Mouse (Mus musculus) embryonic facial prominence, embryonic 14.5 days (tissue): ENCODE measurements at regions not wholly inside any gene's neighbourhood (a gene's known extent, or its start where the extent isn't known, plus 50 kb on each side); places are given as distances from the start of the nearest gene placed in this dataset.
"Not testable (repeated sequence)": the region's sequence is repeated elsewhere in the genome, so short reads cannot be mapped to it uniquely, and the experiment has no call there.

Experiments used
- ATAC-seq: fragments of 200-750 bp; cut with Nextera tagmentation; 2 replicates; pipeline ENCODE4 v1.8.0; 2017; ENCODE audit warnings: low read depth, moderate number of reproducible peaks, moderate TSS enrichment
- DNase-seq: peaks from one replicate; pipeline ENCODE4 v3.0.0-alpha.2; 2015; ENCODE audit warnings: low spot score
- H3K27ac ChIP-seq: fragments of 300-500 bp; sonication (generic); replicated peaks from 2 replicates; pipeline ENCODE4 v1.5.1; 2014; ENCODE audit warnings: low read depth, mild to moderate bottlenecking, low read length, moderate library complexity
- H3K27me3 ChIP-seq: fragments of 300-500 bp; sonication (generic); replicated peaks from 2 replicates; pipeline ENCODE4 v1.6.1; 2014; ENCODE audit warnings: low read length; ENCODE audit not compliant: control insufficient read depth, insufficient read depth
- H3K36me3 ChIP-seq: fragments of 300-500 bp; sonication (generic); 2 replicates; pipeline ENCODE4 v1.6.1; 2014; ENCODE audit warnings: low read length, mixed read lengths; ENCODE audit not compliant: control insufficient read depth, insufficient read depth
- H3K4me1 ChIP-seq: fragments of 300-500 bp; sonication (generic); 2 replicates; pipeline ENCODE4 v1.6.1; 2014; ENCODE audit warnings: antibody characterized with exemption, low read length; ENCODE audit not compliant: control insufficient read depth, insufficient read depth
- H3K4me2 ChIP-seq: fragments of 300-500 bp; sonication (generic); 2 replicates; pipeline ENCODE4 v1.6.1; 2014; ENCODE audit warnings: low read depth, mild to moderate bottlenecking, low read length, moderate library complexity, mixed read lengths
- H3K4me3 ChIP-seq: fragments of 300-500 bp; sonication (generic); 2 replicates; pipeline ENCODE4 v1.5.1; 2014; ENCODE audit warnings: low read depth, mild to moderate bottlenecking, low read length
- H3K9ac ChIP-seq: fragments of 300-500 bp; sonication (generic); 2 replicates; pipeline ENCODE4 v1.6.1; 2014; ENCODE audit warnings: low read depth, mild to moderate bottlenecking, low read length, moderate library complexity, mixed read lengths
- H3K9me3 ChIP-seq: fragments of 300-500 bp; sonication (generic); 2 replicates; pipeline ENCODE4 v1.6.1; 2016; ENCODE audit warnings: low read length; ENCODE audit not compliant: control insufficient read depth
- WGBS: fragments of 180-500 bp; shearing (Covaris S2); extraction: QIAGEN DNeasy Blood & Tissue Kit; methylation state at CpG from one replicate; pipeline ENCODE4 v1.1.7; 2014; 5-methylcytosine and 5-hydroxymethylcytosine counted together

- ATAC-seq (no peak), DNase-seq (no peak)
- H3K9ac ChIP-seq = no peak overlapping the region
- H3K27me3 ChIP-seq = no peaks in the 10 kb centered on the region
- no peaks in the 10 kb centered on the region for H3K4me1 ChIP-seq
- H3K9me3 ChIP-seq = no peaks in the 10 kb centered on the region
- no peaks in the 10 kb centered on the region for H3K36me3 ChIP-seq
- no peak overlapping the region for H3K4me2 ChIP-seq
- H3K27ac ChIP-seq = no peak overlapping the region
- no peak overlapping the region for H3K4me3 ChIP-seq
- WGBS = 74% methylated on average over 3 of the region's 3 CpGs
Observed at GRCm38 (mm10) chr3:56964156-56964555, 337.6 kb downstream of the Tm4sf1 start.

DNA sequence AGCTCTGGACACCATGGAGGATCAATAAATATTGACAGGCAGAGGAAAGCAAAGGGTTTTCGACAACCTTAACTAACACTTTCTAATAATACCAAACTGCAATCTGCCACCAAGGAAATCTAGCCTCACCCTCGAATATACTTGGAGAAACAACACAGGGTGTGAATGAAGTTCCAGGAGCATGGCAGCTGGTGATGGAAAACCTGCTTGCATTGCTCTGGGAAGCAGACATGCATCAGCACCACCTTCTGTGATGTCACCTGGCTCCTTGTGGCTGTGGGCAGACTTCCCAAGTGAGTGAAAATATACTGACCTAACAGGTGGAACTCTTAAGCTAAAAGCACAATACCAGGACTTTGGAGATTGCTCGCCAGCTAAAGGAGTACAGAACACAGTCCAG is 338.5 kb downstream of the Tm4sf1 start:
- 84% methylated on average over 3 of the region's 3 CpGs for WGBS
- DNase-seq = no peak
- Histone ChIP-seq H3K4me1 (no peaks in the 10 kb centered on the region), H3K9me3 (no peaks in the 10 kb centered on the region), H3K4me2 (no peak overlapping the region), H3K27ac (no peak overlapping the region), H3K36me3 (no peaks in the 10 kb centered on the region), H3K9ac (no peak overlapping the region), H3K27me3 (no peaks in the 10 kb centered on the region), H3K4me3 (no peak overlapping the region)
- no peak for ATAC-seq

GRCm38 (mm10) chr3:56962248-56963013 is 339.4 kb downstream of the Tm4sf1 start:
- DNase-seq (peak; percentile 56), ATAC-seq (peak; percentile 60; the same call in 1 of the 2 replicates)
- H3K4me2 ChIP-seq = no peak overlapping the region
- no peaks in the 10 kb centered on the region for H3K27me3 ChIP-seq
- 56% methylated on average over 3 of the region's 3 CpGs for WGBS
- H3K9ac ChIP-seq = no peak overlapping the region
- no peak overlapping the region for H3K4me3 ChIP-seq
- no peaks in the 10 kb centered on the region for H3K4me1 ChIP-seq
- H3K27ac ChIP-seq = no peak overlapping the region
- no peaks in the 10 kb centered on the region for H3K36me3 ChIP-seq
- H3K9me3 ChIP-seq = no peaks in the 10 kb centered on the region

DNA sequence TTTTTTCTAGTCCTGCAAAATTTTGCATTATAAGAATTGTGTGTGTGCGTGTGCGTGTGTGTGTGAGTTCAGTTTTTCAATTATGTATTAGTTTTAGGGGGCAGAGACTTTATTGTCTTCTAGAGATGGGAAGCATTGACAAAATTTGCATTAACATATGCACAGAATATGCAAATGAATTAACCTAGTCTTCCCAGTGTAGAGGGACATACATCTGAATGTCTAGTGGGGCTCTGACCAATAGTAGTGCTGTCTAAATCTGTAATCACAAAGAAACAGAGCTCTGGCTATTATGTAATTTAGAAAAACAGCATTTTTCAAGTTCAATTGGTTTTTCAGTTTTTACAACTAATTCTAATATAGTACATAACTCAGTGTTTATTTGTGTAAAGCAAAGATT is 344.8 kb downstream of the Tm4sf1 start:
- H3K36me3 ChIP-seq = no peaks in the 10 kb centered on the region
- DNase-seq (no peak), ATAC-seq (no peak)
- H3K9me3 ChIP-seq = no peaks in the 10 kb centered on the region
- H3K9ac ChIP-seq = no peak overlapping the region
- no peak overlapping the region for H3K4me3 ChIP-seq
- 97% methylated on average over 2 of the region's 2 CpGs for WGBS
- H3K27me3 ChIP-seq = no peaks in the 10 kb centered on the region
- no peak overlapping the region for H3K27ac ChIP-seq
- H3K4me2 ChIP-seq = no peak overlapping the region
- no peaks in the 10 kb centered on the region for H3K4me1 ChIP-seq

- Histone ChIP-seq H3K4me2 (no peak overlapping the region), H3K9me3 (no peaks in the 10 kb centered on the region), H3K27me3 (no peaks in the 10 kb centered on the region), H3K4me3 (no peak overlapping the region), H3K36me3 (no peaks in the 10 kb centered on the region), H3K4me1 (no peaks in the 10 kb centered on the region), H3K27ac (no peak overlapping the region), H3K9ac (no peak overlapping the region)
- ATAC-seq (no peak), DNase-seq (no peak)
- 56% methylated on average over 2 of the region's 2 CpGs for WGBS
Observed at GRCm38 (mm10) chr3:56955799-56956121, 346.0 kb downstream of the Tm4sf1 start.

DNA sequence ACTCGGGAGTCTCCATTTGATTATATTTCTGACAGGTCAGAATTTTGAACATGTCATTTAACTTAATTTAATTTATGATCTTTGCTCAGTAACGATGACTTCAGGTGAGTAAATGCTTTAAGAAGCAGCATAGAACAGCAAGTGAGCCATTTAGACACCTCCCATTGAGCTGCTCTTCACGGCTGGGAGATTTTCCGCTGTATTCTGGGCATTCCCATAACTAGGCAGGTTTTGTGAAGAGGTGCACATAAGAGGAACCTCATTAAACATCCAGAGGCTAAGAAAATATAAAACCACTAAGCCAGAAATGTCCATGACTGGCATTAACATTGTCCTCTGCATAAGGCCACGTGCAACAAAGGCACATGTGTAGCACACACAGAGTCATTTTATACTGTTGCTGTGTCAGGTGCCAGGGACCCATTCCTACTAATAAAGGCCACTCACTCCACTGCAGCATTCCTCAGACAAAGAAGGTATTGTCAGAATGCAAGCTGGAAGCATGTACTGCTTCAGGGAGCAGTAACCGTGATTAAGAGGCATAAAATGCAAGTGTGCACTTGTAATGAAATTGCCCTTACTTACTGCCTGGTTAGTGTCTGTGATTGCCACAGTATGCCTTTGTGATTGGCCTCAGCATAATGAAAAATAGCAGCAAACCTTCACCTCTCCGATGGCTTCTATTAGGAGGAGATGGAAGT is 346.5 kb downstream of the Tm4sf1 start:
- DNase-seq = peak; percentile 44
- Histone ChIP-seq H3K9ac (no peak overlapping the region), H3K4me3 (no peak overlapping the region), H3K9me3 (no peaks in the 10 kb centered on the region), H3K4me1 (no peaks in the 10 kb centered on the region), H3K4me2 (no peak overlapping the region), H3K36me3 (no peaks in the 10 kb centered on the region), H3K27me3 (no peaks in the 10 kb centered on the region), H3K27ac (no peak overlapping the region)
- peak; percentile 62 for ATAC-seq
- 54% methylated on average over 7 of the region's 7 CpGs for WGBS

- DNase-seq, H3K4me2 ChIP-seq, H3K4me3 ChIP-seq, H3K36me3 ChIP-seq, H3K27ac ChIP-seq, H3K9ac ChIP-seq, H3K4me1 ChIP-seq, H3K9me3 ChIP-seq, ATAC-seq, H3K27me3 ChIP-seq: not testable (repeated sequence)
- WGBS = no CpG with 5 or more reads among the region's 1 CpGs
Observed at GRCm38 (mm10) chr3:56942557-56942956, 359.2 kb downstream of the Tm4sf1 start.

GRCm38 (mm10) chr3:56928940-56929339 is 372.8 kb downstream of the Tm4sf1 start:
- H3K4me2 ChIP-seq, DNase-seq, H3K4me1 ChIP-seq, H3K27ac ChIP-seq, H3K9me3 ChIP-seq, H3K36me3 ChIP-seq, H3K27me3 ChIP-seq, H3K9ac ChIP-seq, ATAC-seq, H3K4me3 ChIP-seq: not testable (repeated sequence)
- WGBS = no CpG with 5 or more reads among the region's 2 CpGs

- ATAC-seq (no peak), DNase-seq (no peak)
- WGBS = 85% methylated on average over 2 of the region's 2 CpGs
- H3K27me3 ChIP-seq = no peaks in the 10 kb centered on the region
- no peak overlapping the region for H3K27ac ChIP-seq
- no peaks in the 10 kb centered on the region for H3K36me3 ChIP-seq
- H3K9ac ChIP-seq = no peak overlapping the region
- H3K4me1 ChIP-seq = no peaks in the 10 kb centered on the region
- no peak overlapping the region for H3K4me3 ChIP-seq
- no peaks in the 10 kb centered on the region for H3K9me3 ChIP-seq
- H3K4me2 ChIP-seq = no peak overlapping the region
Observed at GRCm38 (mm10) chr3:56898491-56898890, 403.3 kb downstream of the Tm4sf1 start.
